Mouse (Mus musculus): ENCODE data around the gene Arhgef17.

GRCm38 (mm10) chr7:100854137-100854814 lies 77.6 kb downstream of the Arhgef17 start:
- no peak for TF ChIP-seq POLR2A (IDR thresholded peaks at IDR 0.05; ENCODE audit: control insufficient read depth, extremely low read depth, insufficient read depth, low read length, poor library complexity)
- no peak for TF ChIP-seq CTCF (IDR thresholded peaks at IDR 0.05; ENCODE audit: borderline replicate concordance, control insufficient read depth, extremely low read depth, insufficient read depth, low read length, poor library complexity)
